Comparison of ENCODE assay signal across 16 mouse cellular contexts in genomic region chr3:121107481-121107880, GRCm38 (mm10).
"Had no signal": no experiment of that assay in that cellular context is flagged by ENCODE, and none has a peak within 500 bp of the region (broad histone marks: within the 10 kb centered on the region; RNA-seq: fewer than 3 reads in every experiment).

No protein-coding gene starts in this region.

- DNase-seq: kidney, adult 18-20 months; kidney, postnatal 10 days; kidney, postnatal 4 days; lung, embryonic 14.5 days; lung, postnatal 10 days; lung, postnatal 4 days; spleen, adult 18-20 months; thymus, postnatal 4 days had no signal

- H3K4me1 ChIP-seq: intestine, embryonic 15.5 days; stomach, embryonic 15.5 days had no signal

- H3K4me3 ChIP-seq: intestine, embryonic 15.5 days; layer of hippocampus, adult 2 months; limb, embryonic 10.5 days; liver, embryonic 12.5 days; midbrain, embryonic 13.5 days; myocyte; neural tube, embryonic 12.5 days; stomach, embryonic 15.5 days had no signal

- H3K9me3 ChIP-seq: intestine, embryonic 15.5 days; limb, embryonic 10.5 days; liver, embryonic 12.5 days; midbrain, embryonic 13.5 days; neural tube, embryonic 12.5 days; stomach, embryonic 15.5 days had no signal

- H3K27me3 ChIP-seq: intestine, embryonic 15.5 days; liver, embryonic 12.5 days; neural tube, embryonic 12.5 days; stomach, embryonic 15.5 days had no signal

- ATAC-seq: intestine, embryonic 15.5 days; liver, embryonic 12.5 days; midbrain, embryonic 13.5 days had no signal

- H3K27ac ChIP-seq: intestine, embryonic 15.5 days; layer of hippocampus, adult 2 months; limb, embryonic 10.5 days; liver, embryonic 12.5 days; midbrain, embryonic 13.5 days; neural tube, embryonic 12.5 days; stomach, embryonic 15.5 days had no signal

- H3K36me3 ChIP-seq: intestine, embryonic 15.5 days; limb, embryonic 10.5 days; liver, embryonic 12.5 days; midbrain, embryonic 13.5 days; neural tube, embryonic 12.5 days; stomach, embryonic 15.5 days had no signal
